Mouse (Mus musculus): ENCODE measurements around the gene Bbc3. TPM values are rescaled to one million over a fixed set of nuclear protein-coding genes. Genes with fewer than 3 reads are reported as not detected.

Gene Bbc3
- total and polyA plus RNA-seq, 3 experiments, result 2.9 to 9.3 TPM; not detected in 1

DNA sequence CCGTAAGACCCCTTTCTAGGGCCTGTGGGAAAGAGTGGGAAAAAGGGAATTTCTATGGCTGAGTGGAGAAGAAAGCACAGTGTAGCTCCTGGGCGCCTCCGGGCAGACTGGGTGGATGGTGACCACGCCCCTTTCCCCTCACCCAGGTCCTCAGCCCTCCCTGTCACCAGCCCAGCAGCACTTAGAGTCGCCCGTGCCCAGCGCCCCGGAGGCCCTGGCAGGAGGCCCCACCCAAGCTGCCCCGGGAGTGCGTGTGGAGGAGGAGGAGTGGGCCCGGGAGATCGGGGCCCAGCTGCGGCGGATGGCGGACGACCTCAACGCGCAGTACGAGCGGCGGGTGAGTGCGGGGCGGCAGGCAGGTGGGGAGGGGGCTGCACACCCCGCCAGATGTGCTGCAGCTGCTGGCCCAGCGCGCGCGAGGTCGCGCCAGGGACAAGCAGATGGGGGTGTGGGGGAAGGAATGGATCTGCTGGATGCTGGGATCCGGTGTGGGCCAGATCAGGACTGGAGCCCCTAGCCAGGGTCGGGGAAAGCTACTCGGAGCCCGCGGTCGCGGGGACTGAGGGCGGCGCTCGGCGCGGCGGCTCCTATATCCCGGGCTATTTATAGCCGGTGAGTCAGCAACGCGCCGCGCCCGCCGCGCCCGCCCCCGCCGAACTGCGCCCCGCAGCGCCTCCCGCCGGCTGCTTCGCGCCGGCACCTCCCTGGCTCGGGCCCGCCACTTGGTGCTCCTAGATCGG is 5.5 kb downstream of the Bbc3 start:
- Histone ChIP-seq H3K27ac (ENCODE audit: control insufficient read depth, low read depth, low read length) (peak overlapping the region; percentile 63), H3K79me2 (ENCODE audit: control insufficient read depth, insufficient read depth, low read length, poor library complexity) (peaks cover 14% of the 10 kb centered on the region), H3K9me3 (replicated peaks; ENCODE audit: insufficient read depth, low read length) (no peaks in the 10 kb centered on the region), H3K27me3 (ENCODE audit: control insufficient read depth in 1 of 2, insufficient read depth in 2 of 2, low read length in 2 of 2) (no peaks in the 10 kb centered on the region), H3K36me3 (ENCODE audit: control insufficient read depth in 1 of 2, insufficient read depth in 2 of 2, low read length in 2 of 2) (peaks cover 0 to 3% of the 10 kb centered on the region in 2 experiments; a peak in 2 of 4 replicates), H3K4me1 (ENCODE audit: control insufficient read depth in 1 of 2, insufficient read depth in 2 of 2, low read length in 2 of 2) (peaks cover 4 to 11% of the 10 kb centered on the region in 2 experiments; a peak in 3 of 4 replicates), H3K4me3 (ENCODE audit: control insufficient read depth in 1 of 2, insufficient read depth in 1 of 2, low read depth in 2 of 2, low read length in 2 of 2) (peak overlapping the region; percentile 65 to 87), H3K9ac (ENCODE audit: control insufficient read depth, low read depth, low read length, poor library complexity, severe bottlenecking) (peak overlapping the region; percentile 88)
- TF ChIP-seq CTCF (IDR thresholded peaks at IDR 0.05 in 2 of 3, conservative IDR thresholded peaks at IDR 0.05 in 1 of 3; ENCODE audit: control insufficient read depth in 1 of 3, insufficient read depth in 1 of 3, low read depth in 2 of 3, low read length in 3 of 3, poor library complexity in 1 of 3, severe bottlenecking in 1 of 3), result peak in 2 of 3 experiments; percentile 55 to 75; a peak in 5 of 6 replicates
- TF ChIP-seq KAT2A (conservative IDR thresholded peaks at IDR 0.05; ENCODE audit: low read depth, low read length), result no peak
- TF ChIP-seq MEF2A (IDR thresholded peaks at IDR 0.05; ENCODE audit: extremely low read depth, insufficient replicate concordance, low read depth, low read length, poor library complexity, severe bottlenecking), result peak; percentile 97
- no peak for TF ChIP-seq RCOR1 (IDR thresholded peaks at IDR 0.05; ENCODE audit: low read depth, low read length)
- TF ChIP-seq EP300 (IDR thresholded peaks at IDR 0.05; ENCODE audit: low read depth in 1 of 2, low read length in 2 of 2), result 0 out of 4 replicates have a peak, but pooled peaks of 1 of the 2 experiments have one; percentile 13
- no peak; the same call in 1 of the 2 replicates for TF ChIP-seq GABPA (IDR thresholded peaks at IDR 0.05; ENCODE audit: low read depth, low read length)
- TF ChIP-seq MYB (IDR thresholded peaks at IDR 0.05; ENCODE audit: low read depth, low read length), result no peak
- peak; percentile 34; the same call in 1 of the 2 replicates for TF ChIP-seq TCF12 (IDR thresholded peaks at IDR 0.05; ENCODE audit: low read depth, low read length)
- TF ChIP-seq POLR2AphosphoS2 (IDR thresholded peaks at IDR 0.05; ENCODE audit: low read length), result peak; percentile 70; the same call in 1 of the 2 replicates
- no peak; the same call in 1 of the 2 replicates for TF ChIP-seq SIN3A (IDR thresholded peaks at IDR 0.05; ENCODE audit: low read length)
- peak; percentile 92 for TF ChIP-seq ZMIZ1 (IDR thresholded peaks at IDR 0.05; ENCODE audit: low read depth, low read length)
- TF ChIP-seq ELF1 (IDR thresholded peaks at IDR 0.05; ENCODE audit: low read depth, low read length), result no peak
- TF ChIP-seq ETS1 (IDR thresholded peaks at IDR 0.05; ENCODE audit: low read depth, low read length), result no peak; the same call in 1 of the 2 replicates
- no peak for TF ChIP-seq UBTF (IDR thresholded peaks at IDR 0.05; ENCODE audit: borderline replicate concordance, insufficient read depth, low read depth, low read length)
- peak; percentile 83 for TF ChIP-seq TBP (IDR thresholded peaks at IDR 0.05; ENCODE audit: low read depth, low read length)
- TF ChIP-seq MXI1 (IDR thresholded peaks at IDR 0.05; ENCODE audit: low read depth, low read length), result peak; percentile 37; the same call in 1 of the 2 replicates
- TF ChIP-seq CHD1 (IDR thresholded peaks at IDR 0.05; ENCODE audit: low read depth, low read length), result no peak
- peak; percentile 82 to 83 for TF ChIP-seq POLR2A (IDR thresholded peaks at IDR 0.05; ENCODE audit: control insufficient read depth in 1 of 2, insufficient read depth in 1 of 2, low read depth in 1 of 2, low read length in 2 of 2, poor library complexity in 1 of 2)
- no peak for TF ChIP-seq ZKSCAN1 (IDR thresholded peaks at IDR 0.05; ENCODE audit: low read depth, low read length)
- peak; percentile 86 for TF ChIP-seq NELFE (IDR thresholded peaks at IDR 0.05; ENCODE audit: low read depth, low read length)
- TF ChIP-seq USF1 (IDR thresholded peaks at IDR 0.05; ENCODE audit: low read depth, low read length), result no peak
- 0 out of 2 replicates have a peak, but pooled peaks have one; percentile 27 for TF ChIP-seq MAZ (IDR thresholded peaks at IDR 0.05; ENCODE audit: low read depth, low read length)
- no peak for TF ChIP-seq GATA1 (IDR thresholded peaks at IDR 0.05; ENCODE audit: low read depth, low read length)
- peak; percentile 22; the same call in 1 of the 2 replicates for TF ChIP-seq SMC3 (IDR thresholded peaks at IDR 0.05; ENCODE audit: low read depth, low read length)
- TF ChIP-seq ZC3H11A (IDR thresholded peaks at IDR 0.05; ENCODE audit: low read depth, low read length), result no peak
- TF ChIP-seq TAL1 (IDR thresholded peaks at IDR 0.05; ENCODE audit: low read length), result no peak
- no peak for TF ChIP-seq NRF1 (IDR thresholded peaks at IDR 0.05; ENCODE audit: insufficient read depth, low read depth, low read length, poor library complexity, severe bottlenecking)
- TF ChIP-seq ZNF384 (IDR thresholded peaks at IDR 0.05; ENCODE audit: low read depth, low read length), result no peak
- no peak for TF ChIP-seq MAFK (IDR thresholded peaks at IDR 0.05; ENCODE audit: borderline replicate concordance, low read depth, low read length)
- no peak for TF ChIP-seq USF2 (IDR thresholded peaks at IDR 0.05; ENCODE audit: borderline replicate concordance in 1 of 2, insufficient read depth in 1 of 2, low read depth in 1 of 2, low read length in 2 of 2)
- TF ChIP-seq MYC (IDR thresholded peaks at IDR 0.05; ENCODE audit: low read depth, low read length), result no peak
- TF ChIP-seq CHD2 (IDR thresholded peaks at IDR 0.05; ENCODE audit: low read length), result no peak
- no peak for TF ChIP-seq BHLHE40 (IDR thresholded peaks at IDR 0.05; ENCODE audit: borderline replicate concordance, low read depth, low read length)
- TF ChIP-seq JUND (IDR thresholded peaks at IDR 0.05; ENCODE audit: low read depth, low read length), result no peak
- peak; percentile 77; the same call in 1 of the 2 replicates for TF ChIP-seq POLR2AphosphoS5 (IDR thresholded peaks at IDR 0.05; ENCODE audit: borderline replicate concordance, low read depth, low read length)
- peak; percentile 80 for DNase-seq (ENCODE audit: low read depth, low spot score)
